Mouse (Mus musculus) megakaryocyte, adult 5-6 weeks (primary cell): ENCODE results near the gene Gm17364. TPM values are rescaled to one million over a fixed set of nuclear protein-coding genes. Genes with fewer than 3 reads are reported as not detected.

Source experiments
- total RNA-seq, 2 experiments: library from RNA; stranded (forward) in 1 of 2; stranded (reverse) in 1 of 2; fragments of 153-499, 151-499 nt in 1 of 2; fragments of 221-1000, 200-1000 nt in 1 of 2; gene quantifications; 2 replicates each; pipeline versions ENCODE4 v1.2.3 to v1.2.4; 2015 to 2017

The Gm17364 gene
- total RNA-seq, 2 experiments from 2014 or later = not detected

Other genes with a start within 250 kb of the Gm17364 start
- 0.23 and 0.27 TPM in 2 replicates for gene Mak, start 194.3 kb downstream of the Gm17364 start, total RNA-seq (2015)
- 0.22 and 0.41 TPM in 2 replicates for gene Mak, start 194.3 kb downstream of the Gm17364 start, total RNA-seq (2017)
- gene Gcm2, start 162.9 kb downstream of the Gm17364 start, total RNA-seq (2015) = not detected in 2 replicates
- 0.26 TPM in 1 of 2 replicates, not detected in the other for gene Gcm2, start 162.9 kb downstream of the Gm17364 start, total RNA-seq (2017)
- gene Sycp2l, start 159.7 kb downstream of the Gm17364 start, total RNA-seq (2015) = not detected in 2 replicates
- not detected in 2 replicates for gene Sycp2l, start 159.7 kb downstream of the Gm17364 start, total RNA-seq (2017)
- not detected in 2 replicates for gene Elovl2, start 53.6 kb downstream of the Gm17364 start, total RNA-seq (2015)
- not detected in 2 replicates for gene Elovl2, start 53.6 kb downstream of the Gm17364 start, total RNA-seq (2017)
- 8.8 and 12.4 TPM in 2 replicates for gene Smim13, start 24.1 kb downstream of the Gm17364 start, total RNA-seq (2015)
- 8.5 and 9.9 TPM in 2 replicates for gene Smim13, start 24.1 kb downstream of the Gm17364 start, total RNA-seq (2017)
- gene Nedd9, start 213.4 kb upstream of the Gm17364 start, total RNA-seq (2015) = 50.6 and 64.3 TPM in 2 replicates
- 74.0 and 85.5 TPM in 2 replicates for gene Nedd9, start 213.4 kb upstream of the Gm17364 start, total RNA-seq (2017)